Mouse (Mus musculus) layer of hippocampus, postnatal 10 days (tissue): Measurements from ENCODE around the gene Calcoco1. TPM values are rescaled to one million over a fixed set of nuclear protein-coding genes. Genes with fewer than 3 reads are reported as not detected.

Source experiments
- microRNA-seq, 2 experiments: library from miRNA; unstranded; fragments of <30 nt; microRNA quantifications; one replicate each; pipeline ENCODE4 v1.2.0; 2021
- total RNA-seq, 2 experiments: library from RNA; stranded (reverse); gene quantifications; 2 replicates each; pipeline ENCODE4 v1.2.3; 2021

The Calcoco1 gene
- total RNA-seq, 2 experiments from 2014 or later = 57.7 to 62.7 TPM

Small RNA genes lying within 50 kb of the gene (microRNA-seq; reads per million reads assigned to microRNA genes)
- gene Mir688 = 0 reads per million in 2 experiments

Other genes starting within 250 kb of the Calcoco1 start
- gene Gm10337, start 218.5 kb downstream of the Calcoco1 start, total RNA-seq = not detected
- 10 to 100 TPM; 83.2 to 88.9 TPM for gene Map3k12, start 205.1 kb downstream of the Calcoco1 start, total RNA-seq
- 10 to 100 TPM; 45.7 to 46.8 TPM for gene Tarbp2, start 204.0 kb downstream of the Calcoco1 start, total RNA-seq
- 1 to 10 TPM; 2.6 to 6.3 TPM for gene Npff, start 197.2 kb downstream of the Calcoco1 start, total RNA-seq
- gene Gm28047, start 97.1 kb downstream of the Calcoco1 start, total RNA-seq = under 1 TPM in 1 of 2 experiments, not detected in 1; 0.60 TPM
- gene Atf7, start 96.7 kb downstream of the Calcoco1 start, total RNA-seq = 10 to 100 TPM; 39.4 to 40.5 TPM
- gene Atp5g2, start 49.8 kb downstream of the Calcoco1 start, total RNA-seq = 10 to 100 TPM in 1 of 2 experiments, 1 to 10 TPM in 1; 5.9 to 17.8 TPM
- not detected for gene Hoxc13, start 198.9 kb upstream of the Calcoco1 start, total RNA-seq
- gene Hoxc12, start 214.6 kb upstream of the Calcoco1 start, total RNA-seq = not detected
- not detected for gene Hoxc11, start 232.2 kb upstream of the Calcoco1 start, total RNA-seq
- not detected for gene Hoxc10, start 244.6 kb upstream of the Calcoco1 start, total RNA-seq
- gene Hoxc5, start 245.3 kb upstream of the Calcoco1 start, total RNA-seq = not detected